Mouse (Mus musculus): Measurements from ENCODE around the gene Ddx56. TPM values are rescaled to one million over a fixed set of nuclear protein-coding genes. Genes with fewer than 3 reads are reported as not detected.

The Ddx56 gene
- 25.4 and 28.7 TPM in 2 replicates for polyA plus RNA-seq (2012; rRNA removed)
- polyA plus RNA-seq (2014; fragmentation: Nextera tagmentation; extraction: Ambion mirVana), result 45.8 and 53.4 TPM in 2 replicates

DNA sequence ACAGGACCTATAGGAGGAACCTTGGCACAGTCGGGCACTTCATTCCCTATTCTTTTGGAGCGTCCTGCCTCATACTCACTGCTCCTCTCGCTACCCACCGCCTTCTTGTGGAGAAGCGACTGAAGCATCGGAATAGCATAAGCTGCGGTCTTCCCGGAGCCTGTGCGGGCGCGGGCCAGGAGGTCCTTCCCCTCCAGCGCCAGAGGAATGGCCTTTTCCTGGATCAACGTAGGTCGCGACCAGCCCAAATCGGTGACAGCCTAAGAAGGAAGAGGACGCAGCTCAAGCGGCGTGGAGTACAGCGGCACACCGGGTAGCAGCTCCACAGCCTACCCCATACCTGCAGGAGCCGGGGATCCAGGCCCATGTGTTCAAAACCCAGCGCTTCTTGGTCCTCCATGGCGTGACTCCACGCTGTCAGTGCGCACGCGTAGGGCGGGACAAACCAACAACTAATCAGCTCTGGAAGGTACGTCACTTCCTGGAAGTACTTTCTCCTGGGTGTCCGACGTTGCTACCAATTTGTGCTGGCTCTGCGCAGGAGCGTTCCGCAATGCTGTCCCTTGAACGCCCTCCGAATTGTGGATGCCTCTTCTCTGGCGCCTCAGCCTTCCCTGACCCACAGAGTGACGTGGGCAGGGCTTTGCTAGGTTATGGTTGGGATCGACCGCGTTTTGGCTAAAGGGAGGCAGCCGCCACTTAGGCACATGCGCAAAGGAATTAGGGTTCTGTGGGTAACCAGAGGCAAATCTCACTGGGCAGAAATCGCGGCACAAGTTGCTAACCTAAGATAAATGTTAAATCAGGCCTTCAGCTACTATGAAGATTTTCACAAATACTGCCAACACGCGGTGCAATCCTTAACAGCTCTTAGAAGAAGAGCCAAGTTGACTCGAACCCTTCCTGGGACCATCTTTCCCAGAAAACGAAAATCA is at the start of gene Ddx56:
Ddx56 (minus strand) TSS at position 453 of the 935 bp plus-strand sequence.
- peak within 1 kb of the TSS; percentile 75 for H3K9ac ChIP-seq (replicated peaks)
- WGBS (ENCODE audit: insufficient replicate concordance), result 1% methylated on average over 50 of the region's 50 CpGs

GRCm38 (mm10) chr11:6316821-6317220 is 49.2 kb upstream of the Ddx56 start:
- no peak for DNase-seq (ENCODE audit: low read depth in 3 of 3, low spot score in 3 of 3)
- ATAC-seq (ENCODE audit: insufficient read depth), result no peak
- Histone ChIP-seq H3K4me1 (replicated peaks; ENCODE audit: control insufficient read depth in 2 of 2, insufficient read depth in 2 of 2, low read length in 1 of 2) (no peaks in the 10 kb centered on the region), H3K27me3 (ENCODE audit: control insufficient read depth, insufficient read depth, low read length) (no peaks in the 10 kb centered on the region), H3K9me3 (ENCODE audit: control insufficient read depth, low read length) (no peaks in the 10 kb centered on the region), H3K4me3 (ENCODE audit: insufficient read depth in 1 of 2, low read depth in 2 of 2, low read length in 2 of 2) (no peak overlapping the region), H3K4me2 (ENCODE audit: low read depth) (no peak overlapping the region), H3K27ac (no peak overlapping the region), H3K36me3 (replicated peaks; ENCODE audit: control insufficient read depth, insufficient read depth, low read depth) (peaks cover 66% of the 10 kb centered on the region), H3K9ac (replicated peaks) (no peak overlapping the region)
- TF ChIP-seq EP300 (IDR thresholded peaks at IDR 0.05; ENCODE audit: low read depth) (no peak), CTCF (IDR thresholded peaks at IDR 0.05; ENCODE audit: low read depth) (no peak)
- WGBS (ENCODE audit: insufficient replicate concordance), result 90% methylated on average over 11 of the region's 11 CpGs

More for the DNA sequence above, at the start of gene Ddx56:
- TF ChIP-seq EP300 (IDR thresholded peaks at IDR 0.05; ENCODE audit: low read depth), result 0 out of 2 replicates have a peak, but pooled peaks have one; percentile 6
- peak; percentile 8; the same call in 1 of the 2 replicates for TF ChIP-seq CTCF (IDR thresholded peaks at IDR 0.05; ENCODE audit: low read depth)
- Histone ChIP-seq H3K4me1 (replicated peaks; ENCODE audit: control insufficient read depth in 2 of 2, insufficient read depth in 2 of 2, low read length in 1 of 2) (peaks cover 0 to 9% of the 10 kb centered on the region in 2 experiments; a peak in 3 of 4 replicates), H3K36me3 (replicated peaks; ENCODE audit: control insufficient read depth, insufficient read depth, low read depth) (peaks cover 38% of the 10 kb centered on the region), H3K4me2 (ENCODE audit: low read depth) (peak within 1 kb of the TSS; percentile 88), H3K27ac (peak within 1 kb of the TSS; percentile 80), H3K4me3 (ENCODE audit: insufficient read depth in 1 of 2, low read depth in 2 of 2, low read length in 2 of 2) (peak within 1 kb of the TSS; percentile 68 to 77), H3K27me3 (ENCODE audit: control insufficient read depth, insufficient read depth, low read length) (no peaks in the 10 kb centered on the region), H3K9me3 (ENCODE audit: control insufficient read depth, low read length) (no peaks in the 10 kb centered on the region)
- DNase-seq (ENCODE audit: low read depth in 3 of 3, low spot score in 3 of 3) (peak; percentile 91 to 94 (median 93)), ATAC-seq (ENCODE audit: insufficient read depth) (peak; percentile 97)

DNA sequence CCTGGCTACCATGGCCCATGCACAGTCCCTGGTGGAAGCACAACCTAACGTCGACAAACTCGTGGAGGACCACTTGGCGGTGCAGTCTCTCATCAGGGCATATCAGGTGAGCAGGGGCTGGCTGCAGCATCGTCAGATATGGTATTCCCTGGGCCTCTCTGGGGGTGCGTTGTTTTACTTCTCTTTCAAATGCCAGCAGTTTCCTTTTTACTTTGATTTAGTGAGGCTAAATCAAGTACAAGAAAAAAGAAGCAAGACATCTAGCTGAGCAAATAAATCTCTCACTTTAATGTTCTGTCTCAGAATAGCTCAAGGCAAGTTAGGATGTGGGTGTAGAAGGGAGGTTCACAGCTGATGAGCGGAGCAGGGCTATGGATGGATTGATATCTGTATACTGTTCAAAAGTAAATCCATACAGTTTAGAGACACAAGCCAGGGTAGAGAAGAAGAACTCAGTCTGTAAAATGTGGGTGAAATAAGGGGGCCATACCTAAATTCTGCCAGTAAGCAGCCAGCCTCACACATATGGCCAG is 46.4 kb upstream of the Ddx56 start:
- no peak overlapping the region for H3K9ac ChIP-seq (replicated peaks)
- ATAC-seq (ENCODE audit: insufficient read depth), result no peak
- H3K9me3 ChIP-seq (ENCODE audit: control insufficient read depth, low read length), result no peaks in the 10 kb centered on the region
- no peak for DNase-seq (ENCODE audit: low read depth in 3 of 3, low spot score in 3 of 3)
- no peak overlapping the region for H3K27ac ChIP-seq
- peaks cover 51% of the 10 kb centered on the region for H3K36me3 ChIP-seq (replicated peaks; ENCODE audit: control insufficient read depth, insufficient read depth, low read depth)
- H3K4me1 ChIP-seq (replicated peaks; ENCODE audit: control insufficient read depth in 2 of 2, insufficient read depth in 2 of 2, low read length in 1 of 2), result no peaks in the 10 kb centered on the region
- H3K4me3 ChIP-seq (ENCODE audit: insufficient read depth in 1 of 2, low read depth in 2 of 2, low read length in 2 of 2), result no peak overlapping the region
- TF ChIP-seq EP300 (IDR thresholded peaks at IDR 0.05; ENCODE audit: low read depth) (no peak), CTCF (IDR thresholded peaks at IDR 0.05; ENCODE audit: low read depth) (no peak)
- no peaks in the 10 kb centered on the region for H3K27me3 ChIP-seq (ENCODE audit: control insufficient read depth, insufficient read depth, low read length)
- no peak overlapping the region for H3K4me2 ChIP-seq (ENCODE audit: low read depth)
- WGBS (ENCODE audit: insufficient replicate concordance), result 74% methylated on average over 7 of the region's 7 CpGs

DNA sequence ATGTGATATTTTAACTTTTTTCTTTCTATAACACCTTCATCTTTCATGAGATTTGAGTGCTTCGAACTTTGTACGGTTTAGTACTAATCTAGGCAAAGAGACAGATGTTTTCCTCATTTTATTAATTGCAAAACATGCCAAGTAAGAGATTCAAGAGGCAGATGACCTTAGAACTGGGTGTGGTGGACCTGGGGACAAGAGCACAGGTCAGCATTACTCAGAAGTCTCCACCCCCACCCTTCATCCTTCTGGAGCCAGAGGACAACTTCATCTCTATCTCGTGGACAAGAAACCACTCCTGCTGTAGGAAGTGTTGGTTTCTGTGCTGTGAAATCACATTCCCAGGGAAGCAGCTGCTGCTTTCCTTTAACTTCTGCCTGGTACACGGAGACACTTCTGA is 40.6 kb upstream of the Ddx56 start:
- Histone ChIP-seq H3K4me1 (replicated peaks; ENCODE audit: control insufficient read depth in 2 of 2, insufficient read depth in 2 of 2, low read length in 1 of 2) (no peaks in the 10 kb centered on the region), H3K27me3 (ENCODE audit: control insufficient read depth, insufficient read depth, low read length) (no peaks in the 10 kb centered on the region), H3K9me3 (ENCODE audit: control insufficient read depth, low read length) (no peaks in the 10 kb centered on the region), H3K9ac (replicated peaks) (no peak overlapping the region), H3K27ac (no peak overlapping the region), H3K4me3 (ENCODE audit: insufficient read depth in 1 of 2, low read depth in 2 of 2, low read length in 2 of 2) (no peak overlapping the region), H3K36me3 (replicated peaks; ENCODE audit: control insufficient read depth, insufficient read depth, low read depth) (peaks cover 24% of the 10 kb centered on the region), H3K4me2 (ENCODE audit: low read depth) (no peak overlapping the region)
- WGBS (ENCODE audit: insufficient replicate concordance), result 85% methylated on average over 4 of the region's 4 CpGs
- ATAC-seq (ENCODE audit: insufficient read depth) (no peak), DNase-seq (ENCODE audit: low read depth in 3 of 3, low spot score in 3 of 3) (no peak)
- no peak for TF ChIP-seq CTCF (IDR thresholded peaks at IDR 0.05; ENCODE audit: low read depth)
- no peak for TF ChIP-seq EP300 (IDR thresholded peaks at IDR 0.05; ENCODE audit: low read depth)

- TF ChIP-seq CTCF (IDR thresholded peaks at IDR 0.05; ENCODE audit: low read depth) (no peak), EP300 (IDR thresholded peaks at IDR 0.05; ENCODE audit: low read depth) (no peak)
- H3K27ac ChIP-seq, result no peak overlapping the region
- no peak overlapping the region for H3K4me2 ChIP-seq (ENCODE audit: low read depth)
- DNase-seq (ENCODE audit: low read depth in 3 of 3, low spot score in 3 of 3) (no peak), ATAC-seq (ENCODE audit: insufficient read depth) (no peak)
- no peaks in the 10 kb centered on the region for H3K4me1 ChIP-seq (replicated peaks; ENCODE audit: control insufficient read depth in 2 of 2, insufficient read depth in 2 of 2, low read length in 1 of 2)
- 55% methylated on average over 1 of the region's 1 CpGs for WGBS (ENCODE audit: insufficient replicate concordance)
- no peak overlapping the region for H3K9ac ChIP-seq (replicated peaks)
- H3K4me3 ChIP-seq (ENCODE audit: insufficient read depth in 1 of 2, low read depth in 2 of 2, low read length in 2 of 2), result no peak overlapping the region
- no peaks in the 10 kb centered on the region for H3K27me3 ChIP-seq (ENCODE audit: control insufficient read depth, insufficient read depth, low read length)
- H3K9me3 ChIP-seq (ENCODE audit: control insufficient read depth, low read length), result no peaks in the 10 kb centered on the region
- peaks cover 37% of the 10 kb centered on the region for H3K36me3 ChIP-seq (replicated peaks; ENCODE audit: control insufficient read depth, insufficient read depth, low read depth)
Observed at GRCm38 (mm10) chr11:6305943-6306430, 38.4 kb upstream of the Ddx56 start.
